Mouse (Mus musculus) C2C12 (cell line): Measurements from ENCODE around the gene Slc17a7. TPM values are rescaled to one million over a fixed set of nuclear protein-coding genes. Genes with fewer than 3 reads are reported as not detected.
"Not testable (repeated sequence)": the region's sequence is repeated elsewhere in the genome, so short reads cannot be mapped to it uniquely, and the experiment has no call there.

Experiments
- H3K27me3 ChIP-seq: one replicate; pipeline ENCODE4 v1.6.1; 2011; ENCODE audit not compliant: control insufficient read depth, insufficient read depth, insufficient read length
- H3K36me3 ChIP-seq: one replicate; pipeline ENCODE4 v1.6.1; 2011; ENCODE audit not compliant: control insufficient read depth, insufficient read depth
- H3K4me3 ChIP-seq: one replicate; pipeline ENCODE4 v1.5.1; 2011; ENCODE audit warnings: mild to moderate bottlenecking, control low read depth; ENCODE audit not compliant: poor library complexity, insufficient read depth, severe bottlenecking
- H3K79me2 ChIP-seq: one replicate; pipeline ENCODE4 v1.6.1; 2011; ENCODE audit not compliant: control insufficient read depth, insufficient read depth
- H3K79me3 ChIP-seq: one replicate; pipeline ENCODE4 v1.6.1; 2011; ENCODE audit warnings: low read depth, control low read depth
- H3ac ChIP-seq: one replicate; pipeline ENCODE3; 2011; ENCODE audit warnings: low read depth; ENCODE audit not compliant: control insufficient read depth, insufficient read length
- CEBPB ChIP-seq: IDR thresholded peaks from one replicate; pipeline ENCODE4 v1.6.1; 2011; ENCODE audit warnings: low read depth, mild to moderate bottlenecking, control low read depth, moderate library complexity
- CTCF ChIP-seq: IDR thresholded peaks from one replicate; pipeline ENCODE4 v1.5.1; 2011; ENCODE audit not compliant: control insufficient read depth, insufficient read depth, insufficient read length
- FOSL1 ChIP-seq: IDR thresholded peaks from one replicate; pipeline ENCODE4 v1.8.0; 2011; ENCODE audit warnings: mild to moderate bottlenecking, low read length; ENCODE audit not compliant: poor library complexity, insufficient read depth, severe bottlenecking
- MAX ChIP-seq: IDR thresholded peaks from one replicate; pipeline ENCODE4 v1.6.1; 2011; ENCODE audit warnings: mild to moderate bottlenecking, control low read depth
- MYOD1 ChIP-seq: IDR thresholded peaks from one replicate; pipeline ENCODE4 v1.6.1; 2011; ENCODE audit warnings: low read depth; ENCODE audit not compliant: control insufficient read depth, insufficient read length
- MYOG ChIP-seq: IDR thresholded peaks from one replicate; pipeline ENCODE4 v1.6.1; 2011; ENCODE audit not compliant: control insufficient read depth, insufficient read length; ENCODE audit errors: extremely low read depth
- USF1 ChIP-seq: IDR thresholded peaks from one replicate; pipeline ENCODE4 v1.6.1; 2011; ENCODE audit warnings: low read depth, mild to moderate bottlenecking, control low read depth, moderate library complexity
- polyA plus RNA-seq: library from polyadenylated mRNA; unstranded; fragments of >200 nt; fragmentation: generic; extraction: Trizol; gene quantifications from one replicate; pipeline ENCODE4 v1.2.1, GENCODE M21; 2012; ENCODE audit warnings: missing spikeins

The Slc17a7 gene
- polyA plus RNA-seq, 1 experiment = 0.14 TPM

GRCm38 (mm10) chr7:45121966-45122365 lies 41.8 kb upstream of the Slc17a7 start:
- H3K4me3 ChIP-seq = no peak overlapping the region
- peaks cover 56% of the 10 kb centered on the region for H3K79me2 ChIP-seq
- H3K36me3 ChIP-seq = peaks cover 75% of the 10 kb centered on the region
- H3ac ChIP-seq = peak overlapping the region; percentile 14
- H3K79me3 ChIP-seq = peaks cover 40% of the 10 kb centered on the region
- no peaks in the 10 kb centered on the region for H3K27me3 ChIP-seq
- TF ChIP-seq CTCF = no peak
- no peak for TF ChIP-seq USF1
- TF ChIP-seq FOSL1 = no peak
- TF ChIP-seq MAX = no peak
- no peak for TF ChIP-seq MYOD1
- TF ChIP-seq CEBPB = no peak
- TF ChIP-seq MYOG = no peak

- peaks cover 63% of the 10 kb centered on the region for H3K79me2 ChIP-seq
- H3K4me3 ChIP-seq = peak overlapping the region; percentile 95
- H3K79me3 ChIP-seq = peaks cover 47% of the 10 kb centered on the region
- H3K27me3 ChIP-seq = no peaks in the 10 kb centered on the region
- peak overlapping the region; percentile 32 for H3ac ChIP-seq
- TF ChIP-seq MYOD1 (no peak), CTCF (no peak), FOSL1 (no peak), CEBPB (no peak), USF1 (no peak), MAX (no peak), MYOG (no peak)
- H3K36me3 ChIP-seq = peaks cover 82% of the 10 kb centered on the region
Observed at GRCm38 (mm10) chr7:45122561-45123185, 41.1 kb upstream of the Slc17a7 start.

GRCm38 (mm10) chr7:45123186-45123570 lies 40.6 kb upstream of the Slc17a7 start:
- peak overlapping the region; percentile 95 for H3K4me3 ChIP-seq
- H3K27me3 ChIP-seq = no peaks in the 10 kb centered on the region
- H3K79me3 ChIP-seq = peaks cover 52% of the 10 kb centered on the region
- H3K36me3 ChIP-seq = peaks cover 87% of the 10 kb centered on the region
- H3K79me2 ChIP-seq = peaks cover 68% of the 10 kb centered on the region
- TF ChIP-seq MYOG (no peak), MAX (peak; percentile 65)
- peak overlapping the region; percentile 99 for H3ac ChIP-seq

GRCm38 (mm10) chr7:45124224-45125143 lies 39.3 kb upstream of the Slc17a7 start, which contains the start of gene Rps11:
TSS of gene Rps11 (minus strand) at chr7:45124439.
- TF ChIP-seq CTCF (no peak), MAX (peak; percentile 99), MYOD1 (no peak), USF1 (peak; percentile 93)
- Histone ChIP-seq H3ac (peak within 1 kb of the TSS; percentile 99), H3K79me3 (peaks cover 54% of the 10 kb centered on the region), H3K27me3 (no peaks in the 10 kb centered on the region), H3K79me2 (peaks cover 72% of the 10 kb centered on the region), H3K4me3 (peak within 1 kb of the TSS; percentile 95), H3K36me3 (peaks cover 78% of the 10 kb centered on the region)

GRCm38 (mm10) chr7:45125144-45125600 lies 38.6 kb upstream of the Slc17a7 start:
- peaks cover 72% of the 10 kb centered on the region for H3K79me2 ChIP-seq
- TF ChIP-seq CTCF = no peak
- no peak for TF ChIP-seq MYOG
- TF ChIP-seq USF1 = no peak
- TF ChIP-seq FOSL1 = no peak
- TF ChIP-seq CEBPB = no peak
- TF ChIP-seq MAX = no peak
- no peak for TF ChIP-seq MYOD1
- H3K79me3 ChIP-seq = peaks cover 54% of the 10 kb centered on the region
- peak overlapping the region; percentile 3 for H3ac ChIP-seq
- no peaks in the 10 kb centered on the region for H3K27me3 ChIP-seq
- H3K36me3 ChIP-seq = peaks cover 73% of the 10 kb centered on the region
- no peak overlapping the region for H3K4me3 ChIP-seq

GRCm38 (mm10) chr7:45125649-45126048 lies 38.1 kb upstream of the Slc17a7 start:
- Histone ChIP-seq H3K79me2 (peaks cover 72% of the 10 kb centered on the region), H3K79me3 (peaks cover 54% of the 10 kb centered on the region), H3K36me3 (peaks cover 68% of the 10 kb centered on the region), H3K4me3 (peak overlapping the region; percentile 95), H3ac (peak overlapping the region; percentile 99)
- not testable (repeated sequence) for H3K27me3 ChIP-seq
